Mouse (Mus musculus) adrenal gland, adult 18-20 months (tissue): ENCODE results near the gene Fstl1. TPM values are rescaled to one million over a fixed set of nuclear protein-coding genes. Genes with fewer than 3 reads are reported as not detected.

Experiments
- DNase-seq, 2 experiments: peaks; one replicate each; pipeline ENCODE4 v3.0.0; 2021 to 2022; ENCODE audit warnings: low spot score in 2 of 2
- total RNA-seq, 2 experiments: library from RNA; stranded (reverse); gene quantifications; 1 replicate in 1 of 2; 2 replicates in 1 of 2; pipeline ENCODE4 v1.2.3; 2021

The Fstl1 gene
- total RNA-seq, 2 experiments from 2014 or later = 27.9 to 57.9 TPM

- peak; percentile 43 to 53 for DNase-seq
Measured at GRCm38 (mm10) chr16:37814383-37814971, 37.8 kb downstream of the Fstl1 start.

GRCm38 (mm10) chr16:37817986-37818385 lies 41.3 kb downstream of the Fstl1 start:
- DNase-seq = no peak

- DNase-seq = no peak
Measured at GRCm38 (mm10) chr16:37823949-37824348, 47.3 kb downstream of the Fstl1 start.

GRCm38 (mm10) chr16:37824778-37825505 lies 48.3 kb downstream of the Fstl1 start:
- no peak for DNase-seq

GRCm38 (mm10) chr16:37826286-37826685 lies 49.6 kb downstream of the Fstl1 start:
- DNase-seq = no peak

- DNase-seq = no peak
Measured at GRCm38 (mm10) chr16:37831041-37831440, 54.4 kb downstream of the Fstl1 start.

- DNase-seq = no peak
Measured at GRCm38 (mm10) chr16:37837571-37837970, 60.9 kb downstream of the Fstl1 start.

- no peak for DNase-seq
Measured at GRCm38 (mm10) chr16:37842439-37842838, 65.8 kb downstream of the Fstl1 start.

GRCm38 (mm10) chr16:37843740-37844139 lies 67.1 kb downstream of the Fstl1 start:
- no peak for DNase-seq

GRCm38 (mm10) chr16:37845202-37845925 lies 68.7 kb downstream of the Fstl1 start:
- no peak for DNase-seq

GRCm38 (mm10) chr16:37847081-37847480 lies 70.4 kb downstream of the Fstl1 start:
- DNase-seq = no peak

- DNase-seq = no peak
Measured at GRCm38 (mm10) chr16:37851366-37851765, 74.7 kb downstream of the Fstl1 start.

GRCm38 (mm10) chr16:37853279-37853678 lies 76.6 kb downstream of the Fstl1 start:
- no peak for DNase-seq

- DNase-seq = no peak
Measured at GRCm38 (mm10) chr16:37854054-37854453, 77.4 kb downstream of the Fstl1 start.

GRCm38 (mm10) chr16:37854593-37854992 lies 77.9 kb downstream of the Fstl1 start:
- DNase-seq = no peak

- no peak for DNase-seq
Measured at GRCm38 (mm10) chr16:37855583-37855982, 78.9 kb downstream of the Fstl1 start.

GRCm38 (mm10) chr16:37856327-37856726 lies 79.7 kb downstream of the Fstl1 start:
- no peak for DNase-seq

GRCm38 (mm10) chr16:37857495-37857894 lies 80.8 kb downstream of the Fstl1 start:
- DNase-seq = no peak

GRCm38 (mm10) chr16:37860213-37860612 lies 83.5 kb downstream of the Fstl1 start:
- no peak for DNase-seq

GRCm38 (mm10) chr16:37861029-37861428 lies 84.4 kb downstream of the Fstl1 start, which contains the start of gene Gm36028:
Gm36028 (minus strand) TSS chr16:37861146.
- no peak for DNase-seq

GRCm38 (mm10) chr16:37863876-37864275 lies 87.2 kb downstream of the Fstl1 start:
- DNase-seq = no peak

GRCm38 (mm10) chr16:37865841-37866240 lies 89.2 kb downstream of the Fstl1 start:
- DNase-seq = no peak
